Mouse (Mus musculus) myocyte (in vitro differentiated cells): ENCODE measurements around the gene Rab33b.

ENCODE experiments used
- CEBPB ChIP-seq: IDR thresholded peaks from 2 replicates; pipeline ENCODE4 v1.6.1; 2011; ENCODE audit warnings: mild to moderate bottlenecking, moderate library complexity; ENCODE audit not compliant: poor library complexity, insufficient read depth, severe bottlenecking
- E2F4 ChIP-seq: IDR thresholded peaks from one replicate; pipeline ENCODE4 v1.6.1; 2011; ENCODE audit warnings: mild to moderate bottlenecking, control low read depth, moderate library complexity; ENCODE audit not compliant: insufficient read depth
- MAX ChIP-seq: IDR thresholded peaks from one replicate; pipeline ENCODE4 v1.6.1; 2011; ENCODE audit warnings: low read depth, mild to moderate bottlenecking, control low read depth
- MYOD1 ChIP-seq, 3 experiments: IDR thresholded peaks; one replicate each; pipeline ENCODE4 v1.6.1; 2011; ENCODE audit warnings: control low read depth in 2 of 3, low read depth in 2 of 3, mild to moderate bottlenecking in 2 of 3, moderate library complexity in 1 of 3; ENCODE audit not compliant: insufficient read length in 2 of 3, control insufficient read depth in 1 of 3
- MYOG ChIP-seq, 3 experiments: IDR thresholded peaks; one replicate each; pipeline ENCODE4 v1.6.1; 2011; ENCODE audit warnings: control low read depth in 2 of 3, low read depth in 2 of 3, mild to moderate bottlenecking in 2 of 3; ENCODE audit not compliant: insufficient read length in 2 of 3, control insufficient read depth in 1 of 3, insufficient read depth in 1 of 3
- POLR2A ChIP-seq: IDR thresholded peaks from one replicate; pipeline ENCODE4 v1.6.1; 2011; ENCODE audit warnings: low read depth, mild to moderate bottlenecking, control low read depth, moderate library complexity; ENCODE audit not compliant: insufficient read length
- POLR2AphosphoS2 ChIP-seq: IDR thresholded peaks from one replicate; pipeline ENCODE4 v1.6.1; 2011; ENCODE audit warnings: low read depth, control low read depth; ENCODE audit not compliant: insufficient read length
- TCF12 ChIP-seq: IDR thresholded peaks from one replicate; pipeline ENCODE4 v1.6.1; 2011; ENCODE audit warnings: mild to moderate bottlenecking, control low read depth; ENCODE audit not compliant: poor library complexity, insufficient read depth, severe bottlenecking
- USF1 ChIP-seq: IDR thresholded peaks from one replicate; pipeline ENCODE4 v1.6.1; 2011; ENCODE audit warnings: low read depth, mild to moderate bottlenecking, control low read depth, moderate library complexity

DNA sequence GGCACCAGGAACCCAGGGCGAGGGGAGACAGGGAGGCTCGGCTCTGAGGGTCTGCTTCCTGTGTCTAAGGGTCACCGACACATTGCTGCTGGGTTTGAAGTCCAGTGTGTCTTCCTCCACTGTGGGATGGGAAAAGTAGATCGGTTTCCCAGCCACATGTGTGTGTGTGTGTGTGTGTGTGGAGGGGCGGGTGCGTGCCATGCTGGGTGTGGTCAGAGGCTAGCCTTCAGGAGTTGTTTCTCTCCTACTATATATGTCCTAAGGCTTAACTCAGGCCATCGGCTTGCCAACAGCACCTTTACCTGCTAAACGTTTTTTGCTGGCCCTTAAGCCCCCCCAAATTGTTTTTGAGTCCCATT lies 35.0 kb downstream of the Rab33b start:
- no peak for TF ChIP-seq TCF12
- no peak for TF ChIP-seq POLR2AphosphoS2
- no peak for TF ChIP-seq MAX
- TF ChIP-seq POLR2A, result no peak
- TF ChIP-seq CEBPB, result no peak
- no peak for TF ChIP-seq E2F4
- no peak for TF ChIP-seq MYOG (IDR thresholded peaks at IDR 0.05; ENCODE audit: control insufficient read depth in 1 of 3, insufficient read depth in 1 of 3, insufficient read length in 2 of 3, low read depth in 2 of 3)
- no peak for TF ChIP-seq MYOD1 (IDR thresholded peaks at IDR 0.05; ENCODE audit: control insufficient read depth in 1 of 3, insufficient read length in 2 of 3, low read depth in 2 of 3)
- no peak for TF ChIP-seq USF1
